Mouse (Mus musculus) neural tube, embryonic 11.5 days (tissue): ENCODE data around the gene Agtr1a. TPM values are rescaled to one million over a fixed set of nuclear protein-coding genes. Genes with fewer than 3 reads are reported as not detected.

ENCODE experiments used
- ATAC-seq: fragments of 200-750 bp; cut with Nextera tagmentation; 2 replicates; pipeline ENCODE4 v1.8.0; 2017; ENCODE audit warnings: moderate number of reproducible peaks, mild to moderate bottlenecking, moderate TSS enrichment, moderate library complexity; ENCODE audit not compliant: insufficient read depth, low FRiP score, low TSS enrichment
- DNase-seq: peaks from one replicate; pipeline ENCODE4 v3.0.0-alpha.2; 2015; ENCODE audit warnings: low spot score
- H3K27ac ChIP-seq: fragments of 300-500 bp; sonication (generic); 2 replicates; pipeline ENCODE4 v1.5.1; 2014; ENCODE audit warnings: low read depth, mild to moderate bottlenecking, low read length
- H3K27me3 ChIP-seq: fragments of 300-500 bp; sonication (generic); 2 replicates; pipeline ENCODE4 v1.6.1; 2014; ENCODE audit warnings: mild to moderate bottlenecking, low read length, mixed read lengths; ENCODE audit not compliant: control insufficient read depth, insufficient read depth
- H3K36me3 ChIP-seq: fragments of 300-500 bp; sonication (generic); 2 replicates; pipeline ENCODE4 v1.6.1; 2014; ENCODE audit warnings: mild to moderate bottlenecking, low read length, moderate library complexity, mixed read lengths; ENCODE audit not compliant: control insufficient read depth, insufficient read depth
- H3K4me1 ChIP-seq: fragments of 300-500 bp; sonication (generic); 2 replicates; pipeline ENCODE4 v1.6.1; 2014; ENCODE audit warnings: low read length, mixed read lengths; ENCODE audit not compliant: control insufficient read depth, insufficient read depth
- H3K4me2 ChIP-seq: fragments of 300-500 bp; sonication (generic); 2 replicates; pipeline ENCODE4 v1.6.1; 2014; ENCODE audit warnings: low read depth, mild to moderate bottlenecking, moderate library complexity
- H3K4me3 ChIP-seq: fragments of 300-500 bp; sonication (generic); 2 replicates; pipeline ENCODE4 v1.5.1; 2014; ENCODE audit warnings: low read depth, low read length
- H3K9ac ChIP-seq: fragments of 300-500 bp; sonication (generic); 2 replicates; pipeline ENCODE4 v1.6.1; 2014; ENCODE audit warnings: mild to moderate bottlenecking, low read length
- H3K9me3 ChIP-seq: fragments of 300-500 bp; sonication (generic); 2 replicates; pipeline ENCODE4 v1.6.1; 2016; ENCODE audit warnings: low read length; ENCODE audit not compliant: control insufficient read depth
- WGBS: fragments of 180-500 bp; shearing (Covaris S2); extraction: QIAGEN DNeasy Blood & Tissue Kit; methylation state at CpG from one replicate; pipeline ENCODE4 v1.1.7; 2014; 5-methylcytosine and 5-hydroxymethylcytosine counted together
- polyA plus RNA-seq: library from polyadenylated mRNA; unstranded; fragments of >200 nt; fragmentation: Nextera tagmentation; extraction: Ambion mirVana; gene quantifications from 2 replicates; pipeline ENCODE4 v1.2.1, GENCODE M21; 2014

Gene Agtr1a
- 1.4 and 1.9 TPM in 2 replicates for polyA plus RNA-seq

DNA sequence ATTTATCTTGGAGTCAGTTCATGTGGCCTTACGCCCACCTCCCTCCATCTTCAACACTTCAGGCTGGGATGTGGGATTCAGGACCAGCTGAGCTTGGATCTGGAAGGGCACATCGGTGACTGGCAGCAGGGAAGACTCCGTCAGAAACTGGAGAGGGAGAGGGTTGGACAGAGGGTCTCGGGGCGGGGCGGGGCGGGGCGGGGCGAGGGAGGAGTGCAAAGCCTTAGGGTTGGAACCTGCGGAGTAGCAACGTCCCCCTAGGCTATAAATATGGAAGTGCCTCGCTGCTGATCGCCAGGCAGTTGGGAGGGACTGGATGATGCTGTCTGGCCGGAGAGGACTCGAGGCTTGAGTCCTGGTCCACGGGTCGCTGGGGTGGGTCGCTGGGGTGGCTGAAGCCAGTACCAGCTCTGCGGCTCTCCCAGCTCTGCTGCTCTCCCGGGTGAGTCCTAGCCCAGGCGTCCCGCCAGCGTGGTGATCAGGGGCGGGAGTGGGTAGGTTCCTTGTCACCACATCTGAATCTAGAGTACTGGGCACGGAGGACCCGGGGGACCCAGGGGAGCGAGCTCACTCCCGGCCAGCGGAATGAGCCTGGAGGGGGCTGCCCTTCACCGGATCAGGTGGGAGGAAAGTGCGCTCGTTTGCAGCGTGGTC is at the start of gene Agtr1a:
Gene Agtr1a, plus strand, starts transcription at position 294 of the 654 bp plus-strand sequence.
- peak; percentile 67 for DNase-seq
- Histone ChIP-seq H3K4me3 (peak within 1 kb of the TSS; percentile 44), H3K36me3 (no peaks in the 10 kb centered on the region), H3K4me2 (peak within 1 kb of the TSS; percentile 86), H3K4me1 (no peaks in the 10 kb centered on the region), H3K9ac (peak within 1 kb of the TSS; percentile 61), H3K9me3 (no peaks in the 10 kb centered on the region), H3K27me3 (no peaks in the 10 kb centered on the region), H3K27ac (no peak within 1 kb of the TSS)
- peak; percentile 94 for ATAC-seq
- under 1% methylated on average over 33 of the region's 33 CpGs for WGBS

DNA sequence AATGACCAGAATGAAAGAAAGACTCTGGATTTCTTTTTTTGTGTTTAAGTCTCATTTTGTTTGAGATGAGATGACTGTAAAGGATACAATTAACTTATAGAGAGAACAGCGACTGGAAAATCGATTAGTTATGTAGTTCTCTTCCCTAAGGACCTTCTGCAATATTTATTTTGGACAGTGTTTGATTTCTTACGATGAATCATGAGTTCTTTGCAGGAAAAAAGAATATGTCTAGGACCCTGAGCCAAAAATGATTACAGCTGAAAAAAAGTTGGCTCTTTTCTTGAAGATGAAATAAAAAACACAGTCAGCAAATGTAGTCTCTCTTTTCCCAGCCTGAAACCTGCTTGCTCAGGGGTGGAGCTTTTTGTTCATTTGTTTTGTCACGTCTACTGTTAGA is 26.0 kb upstream of the Agtr1a start:
- H3K9me3 ChIP-seq, result no peaks in the 10 kb centered on the region
- no peak overlapping the region for H3K27ac ChIP-seq
- H3K4me1 ChIP-seq, result no peaks in the 10 kb centered on the region
- WGBS, result 90% methylated on average over 4 of the region's 4 CpGs
- H3K27me3 ChIP-seq, result no peaks in the 10 kb centered on the region
- no peak for DNase-seq
- no peak overlapping the region for H3K4me2 ChIP-seq
- ATAC-seq, result no peak
- H3K4me3 ChIP-seq, result no peak overlapping the region
- H3K36me3 ChIP-seq, result no peaks in the 10 kb centered on the region
- H3K9ac ChIP-seq, result no peak overlapping the region

DNA sequence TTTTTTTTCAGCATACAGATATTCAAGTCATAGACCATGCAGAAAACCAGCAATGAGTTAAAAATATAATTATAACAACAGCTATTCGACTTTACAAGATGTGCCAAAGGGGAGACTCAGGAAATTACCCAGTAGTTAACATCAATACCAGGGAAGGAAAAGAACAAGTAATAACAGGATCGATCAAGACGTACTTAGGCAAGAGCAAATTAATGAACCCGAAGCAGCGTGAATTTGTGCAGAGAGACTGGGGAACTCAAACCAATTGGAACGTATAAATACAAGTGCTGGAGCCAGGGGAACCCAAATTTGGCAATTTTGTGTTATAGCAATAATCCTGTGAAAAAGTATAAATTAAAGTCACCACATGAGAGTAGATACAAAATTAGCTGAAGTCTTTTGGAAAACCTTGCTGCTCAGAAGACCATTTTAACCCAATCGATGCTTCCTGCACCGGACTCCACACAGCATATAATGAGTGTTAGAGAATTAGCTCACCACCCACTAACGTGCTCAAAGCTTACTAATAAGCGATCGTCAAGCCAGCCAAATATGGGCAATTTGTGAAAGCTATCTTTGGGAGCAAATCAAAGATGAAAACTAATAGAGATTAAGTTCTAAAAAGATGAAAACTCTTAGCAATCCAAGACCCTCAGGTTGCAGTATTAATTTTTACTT is 11.4 kb upstream of the Agtr1a start:
- no peak for ATAC-seq
- 88% methylated on average over 11 of the region's 11 CpGs for WGBS
- no peak for DNase-seq
- Histone ChIP-seq H3K27me3 (no peaks in the 10 kb centered on the region), H3K4me2 (no peak overlapping the region), H3K9ac (no peak overlapping the region), H3K4me3 (no peak overlapping the region), H3K36me3 (no peaks in the 10 kb centered on the region), H3K9me3 (no peaks in the 10 kb centered on the region), H3K4me1 (no peaks in the 10 kb centered on the region), H3K27ac (no peak overlapping the region)

DNA sequence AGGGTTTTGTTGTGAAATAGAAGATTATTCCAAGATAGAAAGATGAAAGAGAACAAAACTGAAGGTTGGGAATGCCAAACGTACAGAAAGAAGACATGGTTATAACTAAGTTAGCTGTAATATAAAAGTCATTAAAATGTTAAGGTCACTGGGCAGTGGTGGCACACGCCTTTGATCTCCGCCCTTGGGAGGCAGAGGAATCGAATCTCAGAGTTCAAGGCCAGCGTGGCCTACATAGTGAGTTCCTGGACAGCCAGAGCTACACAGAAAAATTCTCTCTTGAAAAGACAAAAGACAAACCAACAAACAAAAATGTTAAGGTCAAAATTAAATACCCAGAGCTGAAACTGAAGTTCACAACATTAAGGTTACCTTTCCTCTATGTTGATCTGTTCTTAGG is 5.2 kb upstream of the Agtr1a start:
- ATAC-seq, result no peak
- no peaks in the 10 kb centered on the region for H3K27me3 ChIP-seq

DNA sequence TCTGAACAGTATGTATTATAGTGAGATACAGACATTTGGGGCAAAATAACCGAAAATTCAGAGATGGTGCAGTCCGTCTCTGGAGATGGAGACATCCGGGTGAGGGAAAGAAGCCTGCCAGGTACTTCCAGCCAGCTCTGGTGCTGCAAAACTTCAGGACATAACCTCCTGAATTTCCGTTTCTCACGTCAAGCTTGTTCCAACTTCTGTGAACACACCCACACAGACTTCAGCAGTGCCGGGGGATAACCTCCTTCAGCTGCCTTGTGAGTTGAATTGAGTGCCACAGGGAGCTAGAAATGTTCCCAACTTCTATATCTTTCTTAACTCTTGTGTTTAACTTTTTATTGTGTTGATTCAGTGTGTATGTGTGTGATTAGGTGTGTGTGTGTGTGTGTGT is 4.4 kb upstream of the Agtr1a start:
- no peaks in the 10 kb centered on the region for H3K36me3 ChIP-seq
- H3K4me1 ChIP-seq, result no peaks in the 10 kb centered on the region
- no peak overlapping the region for H3K9ac ChIP-seq
- H3K4me3 ChIP-seq, result no peak overlapping the region
- DNase-seq (no peak), ATAC-seq (no peak)
- H3K27ac ChIP-seq, result no peak overlapping the region
- WGBS, result 84% methylated on average over 6 of the region's 6 CpGs
- no peak overlapping the region for H3K4me2 ChIP-seq
- no peaks in the 10 kb centered on the region for H3K27me3 ChIP-seq
- H3K9me3 ChIP-seq, result no peaks in the 10 kb centered on the region

More for the DNA sequence above, 5.2 kb upstream of the Agtr1a start:
- DNase-seq, result no peak
- Histone ChIP-seq H3K4me3 (no peak overlapping the region), H3K4me1 (no peaks in the 10 kb centered on the region), H3K9ac (no peak overlapping the region), H3K27ac (no peak overlapping the region), H3K36me3 (no peaks in the 10 kb centered on the region), H3K9me3 (no peaks in the 10 kb centered on the region), H3K4me2 (no peak overlapping the region)
- 85% methylated on average over 5 of the region's 5 CpGs for WGBS

DNA sequence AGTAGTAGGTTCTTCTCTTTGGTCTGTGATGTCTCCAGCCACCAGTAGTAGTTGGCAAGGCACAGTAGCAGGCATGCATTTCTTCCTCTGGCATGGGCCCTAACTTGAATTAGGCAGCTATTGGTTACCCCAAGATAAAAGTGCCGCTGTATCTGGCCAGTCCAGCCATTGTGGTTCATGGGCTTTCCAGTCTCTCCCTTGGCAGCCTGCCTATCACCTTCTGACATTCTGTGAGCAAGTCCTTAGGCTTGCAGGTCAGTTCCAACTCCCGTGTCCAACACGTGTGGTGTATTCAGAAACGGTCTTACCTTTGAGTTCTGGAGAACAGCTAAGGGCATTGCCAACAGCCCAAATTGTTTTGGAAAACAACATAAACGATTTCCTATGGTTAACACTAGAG is 3.7 kb upstream of the Agtr1a start:
- WGBS, result 88% methylated on average over 5 of the region's 5 CpGs
- ATAC-seq (no peak), DNase-seq (no peak)
- H3K4me2 ChIP-seq, result no peak overlapping the region
- no peak overlapping the region for H3K9ac ChIP-seq
- H3K4me1 ChIP-seq, result no peaks in the 10 kb centered on the region
- no peak overlapping the region for H3K27ac ChIP-seq
- H3K27me3 ChIP-seq, result no peaks in the 10 kb centered on the region
- no peaks in the 10 kb centered on the region for H3K9me3 ChIP-seq
- H3K4me3 ChIP-seq, result no peak overlapping the region
- H3K36me3 ChIP-seq, result no peaks in the 10 kb centered on the region

DNA sequence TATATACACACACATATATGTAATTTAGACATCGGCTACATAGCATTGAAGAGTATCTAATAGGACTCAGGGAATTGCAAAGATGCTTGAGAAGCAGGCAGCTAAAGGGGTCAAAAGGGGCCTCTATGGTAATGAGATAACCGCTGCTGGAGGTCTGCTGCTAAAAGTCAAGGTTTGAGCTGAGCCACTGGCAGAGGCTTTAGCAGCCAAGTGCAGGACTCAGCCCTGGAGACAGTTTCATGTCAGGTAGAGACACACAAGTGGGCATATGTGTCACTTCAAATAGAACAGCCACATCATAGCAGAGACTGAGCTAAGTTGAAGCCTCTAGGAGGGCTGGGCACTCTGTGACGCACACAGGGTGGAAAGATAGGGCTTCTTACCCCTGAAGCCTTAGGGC is 1.6 kb upstream of the Agtr1a start:
- Histone ChIP-seq H3K27ac (no peak overlapping the region), H3K9me3 (no peaks in the 10 kb centered on the region), H3K4me1 (no peaks in the 10 kb centered on the region), H3K4me2 (no peak overlapping the region), H3K9ac (no peak overlapping the region), H3K36me3 (no peaks in the 10 kb centered on the region), H3K4me3 (no peak overlapping the region), H3K27me3 (no peaks in the 10 kb centered on the region)
- 76% methylated on average over 3 of the region's 3 CpGs for WGBS
- no peak for DNase-seq
- ATAC-seq, result no peak

DNA sequence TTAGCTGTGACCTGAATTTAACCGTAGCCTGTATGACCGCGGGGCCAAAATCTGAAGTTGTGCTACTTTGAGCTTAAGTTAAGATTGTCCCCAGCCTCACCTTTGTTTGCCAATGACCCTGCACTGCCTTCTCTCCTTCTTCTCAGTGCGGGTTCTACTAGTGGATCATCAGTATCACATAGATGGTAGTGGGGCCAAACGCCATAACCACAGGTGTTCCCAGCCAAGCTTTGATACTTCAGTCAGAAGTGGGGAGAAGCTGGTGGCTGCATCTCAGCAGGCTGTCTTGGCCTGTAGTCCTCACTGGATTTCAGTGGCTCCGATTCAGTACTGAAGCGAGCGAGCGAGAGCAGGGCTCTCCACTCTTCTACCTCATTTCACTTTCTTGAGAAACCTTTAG is 672 bp downstream of the Agtr1a start:
- H3K9me3 ChIP-seq, result no peaks in the 10 kb centered on the region
- peak overlapping the region; percentile 44 for H3K4me3 ChIP-seq
- DNase-seq (no peak), ATAC-seq (no peak)
- no peaks in the 10 kb centered on the region for H3K4me1 ChIP-seq
- H3K27ac ChIP-seq, result no peak overlapping the region
- no peaks in the 10 kb centered on the region for H3K27me3 ChIP-seq
- H3K4me2 ChIP-seq, result peak overlapping the region; percentile 86
- H3K9ac ChIP-seq, result no peak overlapping the region; the same call in 1 of the 2 replicates
- 29% methylated on average over 9 of the region's 9 CpGs for WGBS
- H3K36me3 ChIP-seq, result no peaks in the 10 kb centered on the region

DNA sequence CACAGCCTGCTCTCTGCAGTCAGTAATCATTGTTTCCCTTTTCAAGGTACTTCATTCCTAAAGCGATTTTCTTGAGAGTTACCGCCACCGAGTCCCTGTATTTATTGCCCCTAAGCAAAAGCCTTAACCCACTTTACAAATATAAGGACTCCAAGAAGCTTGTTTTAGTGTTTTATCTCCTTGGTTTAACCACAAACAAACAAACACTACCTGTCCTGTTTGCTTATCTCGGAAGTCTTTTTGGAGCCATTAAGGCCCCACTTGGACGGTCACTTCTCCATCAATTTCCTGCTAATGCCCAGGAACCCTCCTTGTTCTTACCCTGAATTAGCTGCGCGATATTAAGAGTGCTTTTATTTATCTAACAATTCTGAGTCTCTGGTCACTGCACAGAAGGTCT is 1.4 kb downstream of the Agtr1a start:
- H3K27ac ChIP-seq, result no peak overlapping the region
- no peak overlapping the region for H3K4me2 ChIP-seq
- H3K4me3 ChIP-seq, result no peak overlapping the region
- H3K9ac ChIP-seq, result no peak overlapping the region
- no peaks in the 10 kb centered on the region for H3K9me3 ChIP-seq
- H3K27me3 ChIP-seq, result no peaks in the 10 kb centered on the region
- H3K36me3 ChIP-seq, result no peaks in the 10 kb centered on the region
- ATAC-seq (no peak), DNase-seq (no peak)
- 81% methylated on average over 7 of the region's 7 CpGs for WGBS
- no peaks in the 10 kb centered on the region for H3K4me1 ChIP-seq
